Mouse (Mus musculus) thymus, postnatal 14 days (tissue): ENCODE data around the gene Fbxl8.
"Not testable (repeated sequence)": the region's sequence is repeated elsewhere in the genome, so short reads cannot be mapped to it uniquely, and the experiment has no call there.

ENCODE experiments used
- DNase-seq: peaks from one replicate; pipeline ENCODE4 v3.0.0; 2021

Fbxl8 gene

DNA sequence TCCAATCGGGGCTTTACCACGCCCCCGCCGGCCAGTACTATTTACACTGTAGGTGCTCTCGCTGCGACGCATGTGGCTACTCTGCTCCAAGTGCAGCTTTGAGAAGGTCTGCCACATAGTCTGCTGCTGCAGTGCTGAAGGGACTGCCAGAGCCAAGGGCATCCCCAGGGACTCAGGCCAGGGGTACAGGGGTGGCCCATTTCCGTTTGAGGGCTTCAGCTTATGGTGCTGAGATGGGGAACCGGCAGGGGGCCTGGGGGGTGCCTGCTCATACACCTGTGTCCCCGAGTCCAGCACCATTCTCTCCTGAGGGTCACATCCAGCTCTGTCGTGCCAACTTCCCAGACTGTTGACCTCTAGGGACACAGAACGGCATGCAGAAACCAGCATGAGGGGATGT is 21.1 kb downstream of the Fbxl8 start:
- DNase-seq, result no peak

DNA sequence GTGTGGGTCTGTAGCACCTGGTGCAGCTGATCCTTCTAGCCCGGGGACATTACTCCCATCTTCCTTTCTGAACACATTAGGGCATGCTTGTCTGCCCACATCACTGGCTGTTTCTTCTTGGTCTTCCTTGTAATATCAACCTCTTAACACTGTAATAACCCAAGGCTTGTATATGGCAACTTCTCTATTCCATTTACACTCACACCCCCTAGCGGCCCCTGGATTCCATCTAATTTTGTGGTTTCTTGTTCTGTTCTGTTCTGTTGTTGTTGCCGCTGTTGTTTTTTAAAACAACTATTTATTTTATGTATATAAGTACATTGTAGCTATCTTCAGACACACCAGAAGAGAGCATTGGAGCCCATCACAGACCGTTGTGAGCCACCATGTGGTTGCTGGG is 22.5 kb downstream of the Fbxl8 start:
- DNase-seq, result no peak

DNA sequence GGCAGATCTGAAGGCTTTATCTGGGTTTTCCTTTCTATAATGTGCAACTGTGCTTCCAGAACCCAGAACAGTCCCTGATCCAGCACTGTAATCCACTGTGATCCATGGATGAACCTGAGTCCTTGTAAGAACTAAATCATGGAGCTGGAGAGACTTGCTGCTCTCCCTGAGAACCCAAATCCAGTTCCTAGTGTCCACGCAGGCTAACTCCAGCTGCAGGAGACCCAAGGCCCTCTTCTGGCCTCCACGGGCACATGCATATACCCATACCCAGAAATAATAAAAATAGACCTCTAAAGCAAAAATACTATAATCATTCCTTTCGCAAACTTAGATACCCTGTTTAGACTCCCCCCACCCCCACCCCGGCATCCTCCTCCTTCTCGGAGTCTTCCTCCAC is 23.8 kb downstream of the Fbxl8 start:
- no peak for DNase-seq

DNA sequence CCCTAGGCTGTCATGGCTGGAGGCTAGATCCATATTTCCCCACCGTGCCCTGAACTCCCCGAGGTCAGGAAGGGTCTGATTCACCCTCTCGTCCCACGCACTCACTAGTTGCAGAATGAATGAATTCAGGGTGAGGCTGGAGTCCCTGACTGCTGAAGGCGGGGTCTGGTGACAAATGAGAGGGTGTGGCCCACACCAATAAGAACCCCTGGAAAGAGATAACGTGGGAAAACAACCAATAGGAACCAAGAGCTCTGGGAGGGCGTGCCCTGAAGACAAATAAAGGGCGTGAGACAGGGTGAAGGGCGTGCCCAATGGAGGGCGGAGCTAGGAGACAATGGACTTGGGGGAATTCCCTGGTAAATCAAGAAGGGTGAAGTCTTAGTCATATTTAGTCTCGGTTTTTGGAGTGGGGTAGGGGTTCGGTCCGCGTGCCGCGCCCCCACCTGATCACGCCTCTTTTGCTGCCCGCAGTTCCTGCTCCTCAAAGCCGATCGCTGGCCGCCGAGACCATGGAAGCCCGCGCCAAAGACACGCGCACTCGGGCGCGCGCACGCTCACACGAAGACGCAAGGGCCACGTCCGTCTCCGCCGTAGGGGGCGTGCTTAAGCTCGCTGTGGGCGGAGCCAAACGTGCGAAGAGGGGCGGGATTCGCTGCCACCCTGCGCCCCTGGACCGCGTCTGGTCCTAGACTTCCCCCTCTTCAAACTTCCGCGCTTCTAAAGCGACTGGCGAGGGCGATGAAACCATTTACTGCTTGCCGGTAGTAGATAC is 24.7 kb downstream of the Fbxl8 start:
- DNase-seq, result peak; percentile 97

DNA sequence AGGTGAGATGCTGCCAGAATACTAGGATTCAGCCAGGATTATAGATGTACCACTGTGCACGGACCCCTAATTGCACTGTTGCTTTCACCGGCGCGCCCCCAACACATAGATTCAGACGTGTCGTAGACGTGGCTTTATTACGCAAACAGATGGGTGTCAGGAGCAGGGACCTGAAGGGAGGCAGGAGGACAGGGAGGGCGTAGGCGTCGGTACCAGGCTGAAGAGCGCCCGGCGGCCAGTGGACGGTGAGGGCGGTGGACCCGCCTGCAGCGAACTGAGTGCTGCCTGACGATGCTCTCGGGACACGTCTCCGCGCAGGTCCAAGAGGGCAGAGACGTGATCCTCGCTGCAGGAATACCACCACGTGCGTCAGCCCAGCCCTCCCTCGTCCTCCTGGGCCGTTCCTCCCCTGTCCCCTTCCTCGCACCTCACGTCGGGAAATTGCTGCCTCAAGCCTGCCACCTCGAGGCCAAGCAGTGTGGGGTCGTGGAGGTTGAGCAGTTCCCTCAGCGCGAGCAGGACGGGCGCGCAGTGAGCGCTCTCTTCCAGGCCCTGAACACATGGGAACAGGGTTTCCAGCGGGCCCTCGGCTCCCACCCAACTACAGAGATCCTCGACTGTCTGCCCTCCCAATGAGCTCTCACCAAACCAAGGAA is 25.5 kb downstream of the Fbxl8 start, which contains the start of gene 4931428F04Rik:
Gene 4931428F04Rik (minus strand): TSS at position 60 of the 656 bp plus-strand sequence.
- DNase-seq, result peak; percentile 71

DNA sequence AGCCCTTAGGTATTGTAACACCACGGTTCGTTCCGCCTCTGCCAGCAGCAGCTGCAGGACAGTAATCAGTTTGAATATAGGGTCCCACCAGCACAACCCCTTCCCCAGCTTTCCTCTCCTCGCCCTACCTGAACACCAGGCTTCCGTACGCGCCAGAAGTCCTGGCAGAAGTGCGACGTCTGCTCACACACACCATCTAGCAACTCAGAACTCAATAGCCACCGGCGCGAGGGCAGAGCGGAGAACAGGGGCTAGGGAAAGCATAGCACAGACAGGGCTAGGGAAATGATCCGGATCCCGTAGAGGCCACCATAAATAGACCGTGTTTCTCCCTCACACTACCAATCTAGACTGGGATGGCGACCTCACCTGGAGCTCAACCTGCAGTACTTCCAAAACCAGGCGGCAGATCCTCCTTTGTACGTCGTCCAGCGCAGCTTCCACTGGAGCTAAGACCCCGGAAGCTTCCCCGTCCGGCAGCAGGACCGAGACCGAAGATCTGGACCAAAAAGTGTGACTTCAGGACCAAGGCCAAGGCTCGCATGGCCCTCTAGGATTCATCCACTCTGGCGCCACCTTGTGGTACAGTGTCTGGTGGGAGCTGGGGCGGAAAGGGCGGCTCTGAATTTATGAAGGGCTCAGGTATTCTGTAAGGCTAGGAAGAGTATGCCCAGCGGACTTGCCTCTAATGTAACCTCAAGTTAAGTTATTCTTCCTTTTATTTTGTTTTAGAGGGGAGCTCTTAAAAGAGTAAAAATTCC is 26.3 kb downstream of the Fbxl8 start:
- DNase-seq, result peak; percentile 91

DNA sequence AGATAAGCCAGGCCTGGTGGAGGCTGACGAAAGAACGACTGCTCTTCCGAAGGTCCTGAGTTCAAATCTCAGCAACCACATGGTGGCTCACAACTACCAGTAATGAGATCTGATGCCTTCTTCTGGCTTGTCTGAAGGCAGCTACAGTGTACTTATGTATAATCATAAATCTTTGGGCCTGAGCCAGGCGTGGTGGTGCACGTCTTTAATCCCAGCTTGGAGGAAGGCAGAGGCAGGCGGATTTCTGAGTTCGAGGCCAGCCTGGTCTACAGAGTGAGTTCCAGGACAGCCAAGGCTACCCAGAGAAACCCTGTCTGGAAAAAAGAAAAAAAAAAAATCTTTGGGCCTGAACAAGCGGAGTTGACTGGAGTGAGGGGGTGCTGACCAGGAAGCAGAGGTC is 26.9 kb downstream of the Fbxl8 start:
- not testable (repeated sequence) for DNase-seq

DNA sequence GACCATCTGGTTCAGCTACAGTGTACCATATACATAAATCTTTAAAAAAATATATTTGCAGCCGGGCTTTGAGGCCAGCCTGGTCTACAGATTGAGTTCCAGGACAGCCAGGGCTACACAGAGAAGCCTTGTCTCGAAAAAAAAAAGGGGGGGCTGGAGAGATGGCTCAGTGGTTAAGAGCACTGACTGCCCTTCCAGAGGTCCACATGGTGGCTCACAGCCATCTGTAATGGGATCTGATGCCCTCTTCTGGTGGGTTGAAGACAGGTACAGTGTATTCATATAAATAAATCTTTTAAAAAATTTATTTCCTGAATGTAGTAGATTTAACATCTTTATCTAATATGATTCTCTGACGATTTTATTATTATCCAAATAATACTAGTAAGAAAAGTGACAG is 27.4 kb downstream of the Fbxl8 start:
- not testable (repeated sequence) for DNase-seq

DNA sequence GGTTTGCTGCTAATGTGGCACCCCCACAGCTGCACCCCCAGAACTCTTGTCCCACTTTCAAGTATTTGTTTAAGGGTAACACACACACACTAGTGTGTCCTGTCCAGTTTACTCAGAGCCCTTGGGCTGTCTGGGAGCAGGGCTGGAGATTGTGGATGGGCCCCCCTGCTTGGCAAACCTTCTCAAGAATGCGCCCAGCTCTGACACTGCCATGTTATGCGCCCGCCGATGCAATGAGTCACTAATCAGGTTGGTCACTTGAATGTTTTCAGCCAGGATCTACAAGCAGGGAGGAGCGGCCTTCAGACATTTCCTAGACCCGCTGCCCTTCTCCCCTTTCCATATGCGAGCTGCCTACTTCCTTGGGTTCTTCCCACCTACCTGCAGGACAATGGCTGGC is 28.0 kb downstream of the Fbxl8 start:
- no peak for DNase-seq

DNA sequence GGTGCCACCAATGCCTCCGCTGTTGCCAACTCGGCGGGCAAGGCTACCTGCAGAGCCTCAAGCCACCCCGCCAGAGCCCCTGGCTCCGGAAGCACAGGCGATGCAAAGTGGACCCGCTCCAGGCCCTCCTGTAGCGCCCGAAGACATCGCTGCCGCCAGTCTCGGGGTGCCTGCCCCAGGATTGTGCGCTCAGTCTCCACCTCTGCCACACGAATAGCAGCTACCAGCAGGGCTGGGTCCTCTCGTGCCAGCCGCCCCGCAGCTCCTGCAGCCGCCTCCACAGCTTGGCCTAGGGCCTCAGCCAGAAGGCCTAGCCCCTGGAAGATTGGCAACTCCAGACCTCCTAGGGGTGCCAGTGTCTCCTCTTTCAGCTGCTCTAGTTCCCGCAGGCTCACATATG is 29.0 kb downstream of the Fbxl8 start:
- no peak for DNase-seq

DNA sequence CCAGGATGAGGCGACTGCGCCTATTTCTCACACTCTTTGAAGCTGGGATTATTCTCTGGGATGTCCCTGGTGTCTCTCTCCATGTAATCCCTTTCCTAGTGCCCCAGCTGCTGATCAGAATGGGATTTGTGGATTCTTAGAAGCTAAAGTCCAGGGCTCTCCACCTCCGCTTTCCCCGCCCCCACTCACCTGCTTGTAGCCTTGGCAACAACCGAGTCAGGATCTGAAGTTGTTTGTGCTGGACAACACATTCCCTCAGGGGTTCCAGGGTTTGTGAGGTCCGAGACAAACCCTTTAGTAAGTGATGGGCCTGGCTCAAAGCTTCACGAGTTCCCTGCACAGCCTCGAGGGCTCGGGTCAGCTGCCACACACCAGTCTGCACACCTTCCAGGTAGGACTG is 30.3 kb downstream of the Fbxl8 start:
- DNase-seq, result no peak

DNA sequence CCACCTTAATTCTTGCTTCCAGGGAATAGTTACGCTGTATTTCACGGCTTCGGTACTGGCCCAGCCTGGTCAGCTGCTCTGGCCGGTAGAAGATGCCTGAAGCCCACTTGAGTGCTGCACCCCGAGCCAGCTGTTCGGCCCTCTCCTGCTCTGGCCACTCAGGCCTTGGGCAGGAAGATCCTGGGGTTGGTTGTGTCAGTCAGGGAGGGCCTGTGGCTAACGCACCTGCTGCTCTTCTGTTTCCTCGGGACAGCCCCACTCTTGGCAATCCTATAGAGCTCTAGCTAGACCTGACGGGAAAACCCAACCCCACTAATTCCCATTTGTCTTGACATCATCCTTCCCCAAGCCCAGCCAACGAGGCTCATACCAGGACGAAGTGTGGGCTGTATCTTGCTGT is 30.8 kb downstream of the Fbxl8 start:
- DNase-seq, result no peak

DNA sequence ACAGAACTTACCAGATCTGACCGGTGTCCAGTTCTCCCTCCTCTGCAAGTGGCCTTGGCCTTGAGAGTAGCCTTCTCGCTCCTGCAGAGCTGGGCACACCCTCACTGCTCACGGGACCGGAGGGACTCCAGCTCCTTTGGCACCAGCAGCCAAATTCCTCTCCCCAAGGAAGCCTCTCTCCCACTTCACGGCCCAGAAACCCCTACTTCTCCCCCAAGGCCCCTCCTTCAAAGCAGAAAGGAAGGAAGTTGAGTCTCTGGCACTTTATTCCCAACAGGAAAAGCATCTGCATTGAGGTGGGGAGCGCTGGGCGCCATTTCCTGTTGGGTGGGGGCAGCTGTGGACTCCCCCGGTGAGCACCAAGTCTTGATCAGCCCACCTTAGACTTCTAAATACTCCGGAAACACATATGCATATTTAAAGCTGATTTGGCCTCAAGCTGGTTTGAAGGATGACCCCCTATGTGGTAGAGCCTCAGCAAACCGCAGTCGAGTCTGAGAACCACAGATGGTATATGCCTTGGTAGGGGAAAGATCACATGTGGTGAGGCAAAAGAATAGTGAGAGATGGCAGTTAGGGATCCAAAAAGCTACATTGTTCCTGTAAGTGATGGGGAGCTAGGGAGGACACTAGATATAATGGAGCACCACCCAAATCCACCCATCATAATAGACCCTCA is 31.6 kb downstream of the Fbxl8 start, which contains the start of gene Exoc3l:
Gene Exoc3l (minus strand): TSS at position 207 of the 679 bp plus-strand sequence.
- peak; percentile 33 for DNase-seq

DNA sequence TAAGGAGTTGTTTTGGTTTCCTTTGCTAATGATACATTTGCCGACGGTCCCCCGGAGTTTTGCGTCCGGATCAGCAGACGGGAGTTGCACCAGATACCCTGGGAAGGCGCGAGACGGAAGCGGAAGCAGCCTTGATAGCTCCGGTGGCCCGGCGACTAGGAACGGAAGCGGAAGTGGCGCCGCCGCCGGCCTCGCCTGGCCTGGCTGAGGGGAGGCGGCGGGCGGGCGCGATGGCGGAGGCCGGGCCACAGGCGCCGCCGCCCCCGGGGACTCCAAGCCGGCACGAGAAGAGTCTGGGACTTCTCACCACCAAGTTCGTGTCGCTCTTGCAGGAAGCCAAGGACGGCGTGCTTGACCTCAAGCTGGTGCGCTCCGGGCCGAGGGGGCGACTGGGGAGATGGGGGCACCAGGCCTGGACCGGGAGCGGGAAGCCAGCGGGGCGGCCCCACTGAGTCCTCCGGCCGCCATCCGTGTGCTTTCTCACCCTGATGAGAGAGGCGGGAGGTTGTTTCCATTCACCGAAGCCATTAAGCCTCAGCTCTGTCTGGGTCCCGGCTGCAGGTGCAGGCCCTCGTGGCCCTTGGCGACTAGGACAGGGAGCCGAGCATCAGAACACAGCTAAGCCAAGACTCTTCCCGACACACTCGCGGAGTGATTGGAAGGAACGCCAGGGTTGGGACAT is 33.2 kb downstream of the Fbxl8 start, which contains the start of gene E2f4:
Gene E2f4 (plus strand): TSS at position 153 of the 682 bp plus-strand sequence.
- peak; percentile 92 for DNase-seq

DNA sequence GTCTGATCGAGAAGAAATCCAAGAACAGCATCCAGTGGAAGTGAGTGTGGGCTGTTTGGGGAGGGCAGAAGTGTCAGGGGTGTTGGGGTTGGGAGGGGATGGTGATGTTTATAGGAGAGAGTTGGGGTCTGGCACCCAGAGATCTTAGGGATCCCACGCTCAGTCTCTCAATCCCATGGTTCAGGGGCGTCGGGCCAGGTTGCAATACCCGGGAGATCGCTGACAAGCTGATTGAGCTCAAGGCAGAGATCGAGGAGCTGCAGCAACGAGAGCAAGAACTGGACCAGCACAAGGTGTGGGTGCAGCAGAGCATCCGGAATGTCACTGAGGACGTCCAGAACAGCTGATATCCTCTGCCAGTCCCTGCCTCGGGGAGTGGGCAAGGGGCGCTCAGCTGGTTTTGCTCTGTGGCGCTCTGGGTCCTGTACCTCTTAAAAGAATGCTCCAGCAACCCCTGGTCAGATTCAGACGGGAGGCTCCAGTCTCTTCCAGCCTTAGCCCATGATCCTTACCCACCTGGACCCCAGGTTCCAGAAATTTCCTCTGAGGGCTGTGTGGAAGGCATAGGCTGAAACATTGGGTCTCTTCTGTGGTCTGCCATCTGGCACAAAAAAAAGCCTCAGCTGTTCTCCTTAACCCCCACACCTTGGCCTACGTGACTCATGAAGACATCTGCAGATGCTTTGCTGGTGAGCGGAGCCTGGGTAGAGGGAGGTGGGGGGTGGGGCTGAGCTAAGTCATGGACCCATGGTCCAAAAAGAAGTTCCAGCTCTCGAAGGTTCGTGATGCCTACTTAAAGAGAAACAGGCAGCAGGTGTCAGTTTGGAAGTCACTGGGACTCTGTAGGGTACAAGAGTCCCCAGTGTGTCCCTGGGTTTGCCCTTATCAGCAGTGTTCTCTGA is 34.2 kb downstream of the Fbxl8 start:
- DNase-seq, result peak; percentile 73

DNA sequence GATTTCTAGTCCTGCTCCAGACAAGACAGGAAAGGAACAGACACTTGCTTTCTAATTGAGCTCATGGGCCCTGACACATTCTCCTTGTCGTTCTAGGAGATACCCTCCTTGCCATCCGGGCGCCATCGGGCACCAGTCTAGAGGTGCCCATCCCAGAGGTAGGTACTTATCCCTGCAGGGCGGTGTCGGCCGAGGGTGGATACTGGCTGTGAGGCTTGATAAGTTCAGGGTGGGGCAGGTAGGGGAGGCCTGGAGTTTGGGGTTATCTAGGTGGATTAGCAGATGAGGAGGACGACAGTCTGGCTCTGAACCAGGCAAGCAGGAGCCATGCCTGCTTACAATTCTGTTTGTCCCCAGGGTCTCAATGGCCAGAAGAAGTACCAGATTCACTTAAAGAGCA is 35.5 kb downstream of the Fbxl8 start:
- DNase-seq, result no peak

DNA sequence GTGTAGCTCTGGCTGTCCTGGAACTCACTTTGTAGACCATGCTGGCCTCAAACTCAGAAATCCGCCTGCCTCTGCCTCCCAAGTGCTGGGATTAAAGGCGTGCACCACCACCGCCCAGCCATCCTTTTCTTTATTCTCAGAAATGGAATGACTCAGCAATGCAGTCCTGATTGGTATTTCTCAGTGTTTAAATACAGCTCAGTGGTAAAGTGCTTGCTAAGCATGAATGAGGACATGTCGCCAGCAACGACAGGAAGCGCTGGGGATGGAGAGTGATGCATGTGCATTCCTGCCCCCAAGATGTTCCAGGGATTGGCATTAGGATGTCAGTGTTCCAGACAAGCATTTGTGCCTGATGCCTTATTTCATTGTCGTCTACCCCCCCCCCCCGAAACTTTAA is 38.9 kb downstream of the Fbxl8 start:
- DNase-seq, result no peak

DNA sequence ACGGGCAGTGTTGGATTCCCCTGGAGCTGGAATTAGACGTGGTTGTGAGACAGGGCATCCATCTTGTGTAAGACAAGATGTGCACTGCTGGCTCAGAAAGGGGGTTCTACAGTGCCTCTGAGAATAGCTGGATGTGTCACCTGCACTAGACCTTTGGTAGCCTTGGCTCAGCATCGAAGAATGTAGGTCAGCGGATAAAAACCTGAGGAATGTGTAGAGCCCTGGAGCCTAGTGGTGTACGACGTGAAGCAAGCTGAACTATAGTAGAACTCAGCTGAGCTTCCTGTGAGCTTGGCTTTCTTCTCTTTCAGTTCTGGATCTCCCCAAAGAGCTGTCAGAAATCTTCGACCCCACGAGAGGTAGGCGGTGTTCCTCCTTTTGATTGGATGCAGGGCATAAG is 39.4 kb downstream of the Fbxl8 start:
- DNase-seq, result no peak

DNA sequence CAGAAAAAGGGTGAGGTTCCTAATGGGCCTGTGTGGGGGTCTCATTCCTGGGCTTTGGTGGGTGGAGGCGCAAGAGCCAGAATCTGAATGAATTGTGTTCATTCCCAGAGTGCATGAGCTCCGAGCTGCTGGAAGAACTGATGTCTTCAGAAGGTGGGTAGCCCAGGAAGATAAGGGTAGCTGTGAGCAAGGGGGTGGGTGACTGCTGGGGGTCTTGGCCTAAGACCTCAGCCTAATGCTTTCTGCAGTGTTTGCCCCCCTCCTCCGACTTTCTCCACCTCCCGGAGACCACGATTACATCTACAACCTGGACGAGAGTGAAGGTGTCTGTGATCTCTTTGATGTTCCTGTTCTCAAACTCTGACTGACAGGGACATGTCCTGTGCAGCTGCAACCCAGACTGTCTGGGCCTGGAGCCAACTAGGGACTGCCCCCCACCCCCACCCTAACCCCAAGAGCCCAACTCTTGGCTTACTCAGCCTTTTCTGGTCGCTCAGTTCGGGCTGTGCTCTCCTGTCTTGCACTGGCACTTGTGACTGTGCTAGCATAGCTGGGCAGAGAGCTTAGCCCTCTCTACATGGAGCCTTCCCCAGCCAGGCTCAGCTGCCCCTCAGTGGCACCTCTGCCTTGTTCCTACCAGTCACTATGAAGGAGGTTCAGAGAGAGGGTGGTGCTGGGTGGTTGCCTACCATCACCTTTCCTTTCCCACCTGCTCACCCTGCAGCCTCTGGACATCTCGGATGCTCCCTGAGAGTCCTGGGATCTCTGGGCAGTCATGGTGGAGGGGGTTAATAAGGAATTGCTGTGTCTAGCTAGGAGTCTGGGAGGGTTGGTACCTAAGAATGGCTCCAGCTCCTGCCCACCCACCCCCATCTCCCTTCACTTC is 40.1 kb downstream of the Fbxl8 start:
- DNase-seq, result no peak
